Mouse (Mus musculus) intestine, postnatal 0 days (tissue): ENCODE measurements around the gene Taf1c. TPM values are rescaled to one million over a fixed set of nuclear protein-coding genes. Genes with fewer than 3 reads are reported as not detected.
A peak's percentile ranks its signal among the peaks of the same experiment; 100 is the strongest.

ENCODE experiments used
- ATAC-seq: fragments of 200-750 bp; cut with Nextera tagmentation; 2 replicates; pipeline ENCODE4 v1.8.0; 2017; ENCODE audit warnings: mild to moderate bottlenecking, moderate TSS enrichment, moderate library complexity
- H3K27ac ChIP-seq: fragments of 300-500 bp; sonication (generic); 2 replicates; pipeline ENCODE4 v1.5.1; 2014; ENCODE audit warnings: mild to moderate bottlenecking, low read depth, low read length, moderate library complexity
- H3K27me3 ChIP-seq: fragments of 300-500 bp; sonication (generic); replicated peaks from 2 replicates; pipeline ENCODE4 v1.6.1; 2014; ENCODE audit warnings: low read length, mixed read lengths; ENCODE audit not compliant: control insufficient read depth, insufficient read depth
- H3K36me3 ChIP-seq: fragments of 300-500 bp; sonication (generic); 2 replicates; pipeline ENCODE4 v1.6.1; 2014; ENCODE audit warnings: mild to moderate bottlenecking, moderate library complexity; ENCODE audit not compliant: control insufficient read depth, insufficient read depth
- H3K4me1 ChIP-seq: fragments of 300-500 bp; sonication (generic); replicated peaks from 2 replicates; pipeline ENCODE4 v1.6.1; 2014; ENCODE audit warnings: antibody characterized with exemption, low read length, mixed read lengths; ENCODE audit not compliant: control insufficient read depth, insufficient read depth
- H3K4me2 ChIP-seq: fragments of 300-500 bp; sonication (generic); replicated peaks from 2 replicates; pipeline ENCODE4 v1.6.1; 2014; ENCODE audit warnings: low read depth, mild to moderate bottlenecking, moderate library complexity
- H3K4me3 ChIP-seq: fragments of 300-500 bp; sonication (generic); 2 replicates; pipeline ENCODE4 v1.5.1; 2014; ENCODE audit warnings: low read depth, low read length
- H3K9ac ChIP-seq: fragments of 300-500 bp; sonication (generic); 2 replicates; pipeline ENCODE4 v1.6.1; 2014; ENCODE audit warnings: mild to moderate bottlenecking, low read depth, low read length
- H3K9me3 ChIP-seq: fragments of 300-500 bp; sonication (generic); 2 replicates; pipeline ENCODE4 v1.6.1; 2016; ENCODE audit warnings: mixed run types; ENCODE audit not compliant: control insufficient read depth
- CTCF ChIP-seq: sonication (generic); IDR thresholded peaks from 2 replicates; pipeline ENCODE4 v1.5.1; 2016; ENCODE audit warnings: low read depth, mild to moderate bottlenecking, control low read depth, antibody characterized with exemption, moderate library complexity
- WGBS: fragments of 180-500 bp; shearing (Covaris S2); extraction: QIAGEN DNeasy Blood & Tissue Kit; methylation state at CpG from one replicate; pipeline ENCODE4 v1.1.7; 2014; 5-methylcytosine and 5-hydroxymethylcytosine counted together
- polyA plus RNA-seq: library from polyadenylated mRNA; unstranded; fragments of >200 nt; fragmentation: Nextera tagmentation; extraction: Ambion mirVana; gene quantifications from 2 replicates; pipeline ENCODE4 v1.2.1, GENCODE M21; 2015

The Taf1c gene
- polyA plus RNA-seq, 1 experiment from 2014 or later = 5.0 TPM

DNA sequence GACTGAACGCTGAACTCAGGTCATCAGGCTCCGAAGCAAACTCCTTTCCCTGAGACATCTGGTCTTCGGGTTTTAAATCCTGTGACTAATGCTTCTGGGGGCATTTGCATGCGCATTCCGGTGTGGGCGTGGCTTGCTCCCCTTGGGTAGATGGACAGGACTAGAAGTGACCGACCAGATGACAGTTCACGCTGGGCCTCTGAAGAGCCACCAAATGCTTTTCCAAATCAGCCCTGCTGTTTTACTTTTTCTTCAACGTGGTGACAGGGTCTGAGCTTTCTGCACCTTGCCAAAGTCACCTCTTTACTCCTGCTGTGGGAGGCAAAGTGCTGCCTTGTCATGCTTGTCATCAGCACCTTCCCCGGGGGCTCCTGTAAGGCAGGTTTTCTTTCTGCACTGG lies 16.2 kb downstream of the Taf1c start:
- Histone ChIP-seq H3K4me2 (no peak overlapping the region), H3K9me3 (no peaks in the 10 kb centered on the region), H3K4me3 (no peak overlapping the region), H3K27me3 (no peaks in the 10 kb centered on the region), H3K4me1 (0 out of 2 replicates have a peak, but pooled peaks cover 10% of the 10 kb centered on the region), H3K9ac (no peak overlapping the region), H3K27ac (no peak overlapping the region), H3K36me3 (no peaks in the 10 kb centered on the region)
- no peak for TF ChIP-seq CTCF
- WGBS = 45% methylated on average over 10 of the region's 10 CpGs
- ATAC-seq = no peak

DNA sequence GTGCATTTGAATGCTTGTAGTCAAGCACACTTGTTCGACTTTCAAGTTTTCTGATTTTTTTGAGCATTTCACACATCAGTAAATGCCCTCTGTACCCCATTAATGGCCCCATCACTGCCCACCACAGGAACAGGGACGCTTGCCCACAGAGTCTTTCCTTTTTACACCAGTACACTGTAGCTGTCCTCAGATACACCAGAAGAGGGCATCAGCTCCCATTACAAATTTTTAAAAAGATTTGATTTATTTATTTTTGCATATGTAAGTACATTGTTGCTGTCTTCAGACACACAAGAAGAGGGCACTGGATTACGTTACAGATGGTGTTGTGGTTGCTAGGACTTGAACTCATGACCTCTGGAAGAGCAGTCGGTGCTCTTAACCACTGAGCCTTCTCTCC lies 16.7 kb downstream of the Taf1c start:
- Histone ChIP-seq H3K9ac (no peak overlapping the region), H3K9me3 (no peaks in the 10 kb centered on the region), H3K4me3 (no peak overlapping the region), H3K4me1 (0 out of 2 replicates have a peak, but pooled peaks cover 10% of the 10 kb centered on the region), H3K4me2 (no peak overlapping the region), H3K27ac (no peak overlapping the region), H3K27me3 (no peaks in the 10 kb centered on the region), H3K36me3 (no peaks in the 10 kb centered on the region)
- WGBS = 65% methylated on average over 4 of the region's 4 CpGs
- ATAC-seq = no peak
- peak; percentile 45 for TF ChIP-seq CTCF

DNA sequence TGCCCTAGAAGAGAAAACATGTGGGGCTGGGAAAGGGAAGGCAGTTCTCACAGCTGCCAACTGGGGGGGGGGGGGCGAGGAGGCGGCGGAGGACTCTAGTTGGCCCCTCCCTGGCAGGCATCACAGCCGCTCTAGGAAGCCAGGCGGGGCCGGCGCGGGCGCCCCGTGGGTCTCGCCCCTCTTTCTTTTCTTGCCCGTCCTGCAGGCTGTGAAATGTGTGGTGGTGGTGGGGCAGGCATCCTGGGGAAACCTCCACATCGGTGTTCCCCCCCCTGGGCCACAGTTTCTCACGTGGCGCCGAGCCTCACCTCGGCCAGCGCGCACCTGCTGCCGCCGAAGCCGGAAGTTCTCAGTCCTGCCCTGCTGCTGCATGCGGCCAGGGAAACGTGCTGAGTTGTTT lies 19.1 kb downstream of the Taf1c start:
- no peak for TF ChIP-seq CTCF
- no peaks in the 10 kb centered on the region for H3K27me3 ChIP-seq
- 24% methylated on average over 21 of the region's 24 CpGs for WGBS
- peaks cover 5% of the 10 kb centered on the region; the same call in 1 of the 2 replicates for H3K4me1 ChIP-seq
- ATAC-seq = no peak
- peak overlapping the region; percentile 60; the same call in 1 of the 2 replicates for H3K27ac ChIP-seq
- peak overlapping the region; percentile 31 for H3K4me3 ChIP-seq
- H3K4me2 ChIP-seq = peak overlapping the region; percentile 65
- H3K9ac ChIP-seq = 0 out of 2 replicates have a peak overlapping the region, but pooled peaks have one; percentile 26
- no peaks in the 10 kb centered on the region for H3K36me3 ChIP-seq
- H3K9me3 ChIP-seq = no peaks in the 10 kb centered on the region

DNA sequence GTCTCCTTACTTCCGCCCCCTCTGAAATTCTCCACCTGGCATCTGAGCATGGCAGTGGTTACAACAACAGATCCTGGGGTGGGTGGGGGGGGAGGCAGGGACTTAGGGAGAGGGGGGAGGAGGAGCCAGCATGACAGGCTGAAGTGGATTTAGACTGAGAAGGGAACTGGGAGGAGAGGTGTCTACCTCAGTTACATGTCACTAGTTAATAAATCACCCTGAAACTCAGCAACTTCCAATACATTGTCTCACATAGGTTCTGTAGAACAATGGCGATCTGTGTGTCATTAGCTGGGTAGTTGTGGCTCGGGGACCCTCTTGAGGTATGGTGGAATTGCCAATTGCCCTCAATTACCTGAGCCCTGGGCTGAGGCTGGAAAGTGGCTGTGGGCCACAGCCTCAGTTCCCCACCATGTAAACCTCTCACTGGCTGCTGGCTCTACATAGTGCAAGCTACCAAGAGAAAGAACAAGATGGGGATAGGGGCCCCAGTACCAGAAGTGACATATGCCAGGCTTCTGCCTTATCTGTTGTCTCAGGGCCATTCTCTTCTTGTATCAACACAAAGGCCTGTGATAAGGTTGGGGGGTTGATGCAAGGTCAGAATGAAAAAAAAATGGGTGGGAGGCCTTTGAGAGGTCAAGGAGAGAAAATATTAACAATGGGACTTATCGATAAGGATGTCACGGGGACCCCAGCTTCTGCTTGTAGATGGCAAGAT lies 24.4 kb downstream of the Taf1c start:
- Histone ChIP-seq H3K9me3 (no peaks in the 10 kb centered on the region), H3K36me3 (no peaks in the 10 kb centered on the region), H3K9ac (no peak overlapping the region), H3K27me3 (no peaks in the 10 kb centered on the region), H3K4me2 (no peak overlapping the region), H3K27ac (no peak overlapping the region), H3K4me3 (no peak overlapping the region), H3K4me1 (peaks cover 2% of the 10 kb centered on the region; the same call in 1 of the 2 replicates)
- no peak for TF ChIP-seq CTCF
- WGBS = 38% methylated on average over 5 of the region's 5 CpGs
- peak; percentile 14; the same call in 1 of the 2 replicates for ATAC-seq

DNA sequence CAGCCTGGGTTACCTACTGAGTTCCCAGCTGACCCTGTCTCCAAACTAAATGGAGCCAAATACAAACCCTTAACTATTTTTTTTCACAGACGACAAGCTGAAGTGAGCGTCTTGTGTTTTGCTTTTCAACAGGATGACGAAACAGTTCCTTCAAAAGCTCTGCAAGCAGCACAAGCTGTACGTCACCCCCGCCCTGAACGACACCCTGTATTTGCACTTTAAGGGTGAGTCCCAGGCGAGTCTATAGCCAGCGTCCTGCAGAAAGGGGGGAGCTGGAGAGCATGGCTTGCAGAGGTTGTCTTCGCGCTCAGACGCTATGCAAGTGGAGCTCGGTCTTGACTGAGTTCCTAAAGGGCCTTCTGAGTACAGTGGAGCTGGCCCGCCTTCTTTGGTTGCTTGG lies 25.9 kb downstream of the Taf1c start:
- Histone ChIP-seq H3K9ac (no peak overlapping the region), H3K27ac (peak overlapping the region; percentile 52)

DNA sequence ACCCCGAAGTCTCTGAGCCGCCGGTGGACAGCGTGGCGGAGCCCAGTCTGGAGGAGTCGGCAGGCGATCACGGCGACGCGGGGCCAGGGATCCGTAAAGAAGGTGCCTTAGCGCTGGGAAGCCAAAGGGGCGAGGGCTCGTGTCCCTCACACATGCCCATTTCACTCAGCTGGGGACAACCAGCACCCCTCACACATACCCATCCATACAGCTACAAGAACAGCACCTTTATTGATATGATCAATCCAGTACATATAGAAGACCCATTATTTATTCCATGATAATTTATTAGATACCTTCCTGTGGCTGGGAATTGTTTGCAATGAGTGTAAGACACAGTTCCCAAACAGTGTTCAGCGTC lies 29.7 kb downstream of the Taf1c start:
- peak overlapping the region; percentile 75 for H3K4me3 ChIP-seq
- no peak overlapping the region for H3K27ac ChIP-seq
- 0 out of 2 replicates have a peak, but pooled peaks cover 11% of the 10 kb centered on the region for H3K4me1 ChIP-seq
- no peak for ATAC-seq
- WGBS = 2% methylated on average over 16 of the region's 16 CpGs
- no peaks in the 10 kb centered on the region for H3K36me3 ChIP-seq
- no peaks in the 10 kb centered on the region for H3K9me3 ChIP-seq
- TF ChIP-seq CTCF = no peak
- H3K27me3 ChIP-seq = no peaks in the 10 kb centered on the region
- peak overlapping the region; percentile 64 for H3K9ac ChIP-seq
- peak overlapping the region; percentile 99 for H3K4me2 ChIP-seq

More for the DNA sequence above, 25.9 kb downstream of the Taf1c start:
- no peak overlapping the region for H3K4me2 ChIP-seq
- no peak for TF ChIP-seq CTCF
- H3K27me3 ChIP-seq = no peaks in the 10 kb centered on the region
- peaks cover 7% of the 10 kb centered on the region; the same call in 1 of the 2 replicates for H3K4me1 ChIP-seq
- no peaks in the 10 kb centered on the region for H3K9me3 ChIP-seq
- ATAC-seq = no peak
- no peak overlapping the region for H3K4me3 ChIP-seq
- 33% methylated on average over 13 of the region's 13 CpGs for WGBS
- H3K36me3 ChIP-seq = no peaks in the 10 kb centered on the region
